Mouse (Mus musculus): Measurements from ENCODE around the gene Vmn2r45. TPM values are rescaled to one million over a fixed set of nuclear protein-coding genes. Genes with fewer than 3 reads are reported as not detected.
"Not testable (repeated sequence)": the region's sequence is repeated elsewhere in the genome, so short reads cannot be mapped to it uniquely, and the experiment has no call there.

Vmn2r45 gene
- not detected in 2 replicates for polyA plus RNA-seq (2012; ENCODE audit: insufficient read depth, insufficient read length, missing spikeins)

DNA sequence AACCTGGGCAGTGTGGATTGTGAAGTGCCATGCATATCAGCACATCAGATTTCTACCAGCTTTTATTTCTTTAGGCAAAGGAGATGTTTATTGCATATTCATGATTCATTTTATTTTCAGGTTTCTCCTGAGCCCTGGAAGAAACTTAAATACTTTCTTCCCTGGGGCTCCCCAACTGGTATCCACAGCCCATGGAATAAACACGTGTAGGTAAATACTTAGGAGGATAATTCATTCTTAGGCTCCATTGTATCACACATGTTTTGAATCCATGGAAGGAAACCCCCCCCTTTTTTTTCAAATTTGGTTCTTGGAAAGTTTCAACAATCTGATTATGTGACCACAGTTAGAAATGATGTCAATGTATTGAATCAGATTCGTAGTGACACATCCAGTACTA is at the start of gene Vmn2r45:
Gene Vmn2r45, minus strand, starts transcription at position 101 of the 400 bp plus-strand sequence.
- H3K27ac ChIP-seq (ENCODE audit: insufficient read depth, low read depth, low read length); H3K4me3 ChIP-seq (ENCODE audit: insufficient read depth, low read length); H3K4me1 ChIP-seq (ENCODE audit: control insufficient read depth, insufficient read depth, low read length): not testable (repeated sequence)

Other genes starting within 250 kb of the Vmn2r45 start
- not detected in 2 replicates for gene Vmn2r43, start 228.5 kb downstream of the Vmn2r45 start, polyA plus RNA-seq (2012; ENCODE audit: insufficient read depth, insufficient read length, missing spikeins)
- 0.13 and 0.16 TPM in 2 replicates for gene Vmn2r44, start 105.7 kb downstream of the Vmn2r45 start, polyA plus RNA-seq (2012; ENCODE audit: insufficient read depth, insufficient read length, missing spikeins)